Mouse (Mus musculus) ES-E14 (cell line): ENCODE measurements around the gene E130114P18Rik.

Source experiments
- HCFC1 ChIP-seq: IDR thresholded peaks from 2 replicates; pipeline ENCODE4 v1.6.1; 2012; ENCODE audit warnings: low read length, inconsistent platforms, borderline replicate concordance; ENCODE audit not compliant: insufficient read depth
- MAFK ChIP-seq: IDR thresholded peaks from 2 replicates; pipeline ENCODE4 v1.6.1; 2014; ENCODE audit warnings: mild to moderate bottlenecking, low read depth, low read length, inconsistent platforms; ENCODE audit not compliant: insufficient read depth
- ZC3H11A ChIP-seq: IDR thresholded peaks from 2 replicates; pipeline ENCODE4 v1.6.1; 2012; ENCODE audit warnings: low read depth, mild to moderate bottlenecking, inconsistent platforms, low read length, borderline replicate concordance
- ZNF384 ChIP-seq: IDR thresholded peaks from 2 replicates; pipeline ENCODE4 v1.6.1; 2012; ENCODE audit warnings: low read depth, low read length, inconsistent platforms

DNA sequence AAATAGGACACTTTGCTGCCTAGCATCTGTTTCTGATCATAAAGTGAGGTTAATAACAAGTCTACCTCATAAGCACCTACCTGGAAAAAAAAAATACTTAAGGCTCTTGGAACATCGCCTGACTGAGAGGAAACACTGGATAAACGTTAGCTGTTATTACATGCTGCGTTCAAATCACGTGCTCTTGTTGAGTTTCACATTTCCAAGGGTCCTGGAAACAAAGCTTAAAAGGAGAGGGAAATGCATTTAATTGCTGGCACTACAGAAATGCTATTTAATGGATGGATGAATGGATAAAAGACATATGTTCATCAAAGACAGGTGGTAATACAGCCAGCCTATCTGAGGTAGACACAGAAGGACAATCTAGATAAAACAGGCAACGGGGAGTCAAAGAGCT, 200.4 kb downstream of the E130114P18Rik start:
- TF ChIP-seq ZNF384 (no peak), ZC3H11A (no peak), MAFK (no peak), HCFC1 (no peak)
